ENCODE assay signal across 22 mouse cellular contexts in genomic region chr2:6639370-6639769, GRCm38 (mm10).
DNase-seq lines count a peak whose midpoint lies in the region; ATAC-seq and TF ChIP-seq lines count a peak whose summit lies in the region.
"Had no signal": no experiment of that assay in that cellular context is flagged by ENCODE, and none has a peak within 500 bp of the region (broad histone marks: within the 10 kb centered on the region; RNA-seq: fewer than 3 reads in every experiment).

No protein-coding gene starts in this region.

- no peaks in the 10 kb centered on the region for H3K79me2 ChIP-seq in heart, adult 2 months (replicated peaks; ENCODE audit: control insufficient read depth, insufficient read depth, low read length)
- peaks cover 16% of the 10 kb centered on the region; the same call in 1 of the 2 replicates for H3K79me2 ChIP-seq in CH12.LX (replicated peaks; ENCODE audit: control insufficient read depth, extremely low read depth, insufficient read depth, poor library complexity, severe bottlenecking)

- in situ Hi-C loops in CH12.LX (cut with MboI; ENCODE audit: low pct_ligation_motif_present, low pct_unique_long_range_greater_than_20kb, low sequenced_read_pairs): no loop called here

- no peaks in the 10 kb centered on the region for H3K9me3 ChIP-seq in forebrain, embryonic 13.5 days (replicated peaks)
- no peaks in the 10 kb centered on the region for H3K9me3 ChIP-seq in forebrain, embryonic 14.5 days (replicated peaks; ENCODE audit: control insufficient read depth, low read length)
- H3K9me3 ChIP-seq in CH12.LX (replicated peaks; ENCODE audit: low read length): no peaks in the 10 kb centered on the region
- H3K9me3 ChIP-seq: embryonic facial prominence, embryonic 10.5 days; embryonic facial prominence, embryonic 12.5 days; forebrain, embryonic 12.5 days had no signal

- peak; percentile 62 for TF ChIP-seq RAD21 in CH12.LX (IDR thresholded peaks at IDR 0.05; ENCODE audit: low read depth, low read length)

- H3K27me3 ChIP-seq in forebrain, embryonic 13.5 days: no peaks in the 10 kb centered on the region
- no peaks in the 10 kb centered on the region for H3K27me3 ChIP-seq in forebrain, embryonic 14.5 days (replicated peaks; ENCODE audit: control insufficient read depth, insufficient read depth, low read length)
- H3K27me3 ChIP-seq in heart, adult 2 months (ENCODE audit: control insufficient read depth, insufficient read depth, low read length): no peaks in the 10 kb centered on the region
- no peaks in the 10 kb centered on the region for H3K27me3 ChIP-seq in CH12.LX (replicated peaks)
- H3K27me3 ChIP-seq: embryonic facial prominence, embryonic 12.5 days; forebrain, embryonic 12.5 days had no signal

- H3K36me3 ChIP-seq in forebrain, embryonic 13.5 days (ENCODE audit: poor library complexity, severe bottlenecking): no peaks in the 10 kb centered on the region
- H3K36me3 ChIP-seq in forebrain, embryonic 14.5 days (ENCODE audit: control insufficient read depth, insufficient read depth, low read length): no peaks in the 10 kb centered on the region
- no peaks in the 10 kb centered on the region for H3K36me3 ChIP-seq in heart, adult 2 months (ENCODE audit: control insufficient read depth, insufficient read depth, low read length)
- peaks cover 3 to 28% of the 10 kb centered on the region in 2 experiments for H3K36me3 ChIP-seq in CH12.LX (replicated peaks in 1 of 2; ENCODE audit: control insufficient read depth in 1 of 2, insufficient read depth in 1 of 2, low read length in 1 of 2)
- H3K36me3 ChIP-seq: embryonic facial prominence, embryonic 10.5 days; embryonic facial prominence, embryonic 12.5 days; forebrain, embryonic 12.5 days had no signal

- ATAC-seq in forebrain, embryonic 13.5 days: no peak
- ATAC-seq in forebrain, embryonic 14.5 days: no peak
- ATAC-seq: CD4-positive, CD25-positive, alpha-beta regulatory T cell, adult 4 months; forebrain, postnatal 0 days had no signal

- peak overlapping the region; percentile 35; the same call in 1 of the 2 replicates for H3K27ac ChIP-seq in forebrain, embryonic 13.5 days
- H3K27ac ChIP-seq in forebrain, embryonic 14.5 days (ENCODE audit: low read depth, low read length): no peak overlapping the region
- H3K27ac ChIP-seq in heart, adult 2 months: no peak overlapping the region
- peak overlapping the region; percentile 16; the same call in 1 of the 2 replicates for H3K27ac ChIP-seq in layer of hippocampus, adult 2 months
- peak overlapping the region; percentile 31; the same call in 1 of the 2 replicates for H3K27ac ChIP-seq in CH12.LX (ENCODE audit: insufficient read depth, low read depth)
- H3K27ac ChIP-seq: embryonic facial prominence, embryonic 10.5 days; embryonic facial prominence, embryonic 12.5 days; forebrain, embryonic 12.5 days had no signal

- dilution Hi-C loops in CH12.LX (cut with MboI; ENCODE audit: extremely low pct_ligation_motif_present, extremely low pct_unique_long_range_greater_than_20kb, low sequenced_read_pairs): no loop called here

- 0 out of 2 replicates have a peak, but pooled peaks have one; percentile 6 for TF ChIP-seq CTCF in heart, adult 2 months (IDR thresholded peaks at IDR 0.05)
- no peak for TF ChIP-seq CTCF in layer of hippocampus, adult 2 months (conservative IDR thresholded peaks at IDR 0.05)
- TF ChIP-seq CTCF in CH12.LX (conservative IDR thresholded peaks at IDR 0.05 in 1 of 2, IDR thresholded peaks at IDR 0.05 in 1 of 2; ENCODE audit: low read depth in 2 of 2, low read length in 2 of 2): peak in 1 of 2 experiments; percentile 64; a peak in 2 of 4 replicates

- TF ChIP-seq POLR2A in heart, adult 2 months (IDR thresholded peaks at IDR 0.05; ENCODE audit: insufficient read depth, low read depth, low read length): no peak
- TF ChIP-seq POLR2A in CH12.LX (IDR thresholded peaks at IDR 0.05; ENCODE audit: low read depth, low read length): no peak

- H3K4me3 ChIP-seq in forebrain, embryonic 13.5 days: no peak overlapping the region
- no peak overlapping the region for H3K4me3 ChIP-seq in forebrain, embryonic 14.5 days (ENCODE audit: low read depth, low read length)
- H3K4me3 ChIP-seq in heart, adult 2 months: no peak overlapping the region
- no peak overlapping the region for H3K4me3 ChIP-seq in layer of hippocampus, adult 2 months
- H3K4me3 ChIP-seq in CH12.LX (replicated peaks in 1 of 3; ENCODE audit: low read depth in 2 of 3, low read length in 2 of 3, poor library complexity in 1 of 3): no peak overlapping the region
- H3K4me3 ChIP-seq: embryonic facial prominence, embryonic 10.5 days; embryonic facial prominence, embryonic 12.5 days; forebrain, embryonic 12.5 days had no signal

- H3K9ac ChIP-seq in forebrain, embryonic 13.5 days: no peak overlapping the region
- H3K9ac ChIP-seq in forebrain, embryonic 14.5 days (ENCODE audit: low read length): no peak overlapping the region
- no peak overlapping the region for H3K9ac ChIP-seq in heart, adult 2 months (ENCODE audit: low read depth, low read length)
- H3K9ac ChIP-seq in CH12.LX (ENCODE audit: insufficient read depth, low read depth): no peak overlapping the region; the same call in 1 of the 2 replicates
- H3K9ac ChIP-seq: embryonic facial prominence, embryonic 12.5 days; forebrain, embryonic 12.5 days; forebrain, postnatal 0 days had no signal

- no peak for TF ChIP-seq EP300 in heart, adult 2 months (IDR thresholded peaks at IDR 0.05; ENCODE audit: insufficient read depth, low read depth, low read length)
- TF ChIP-seq EP300 in CH12.LX (IDR thresholded peaks at IDR 0.05; ENCODE audit: low read length): no peak

- H3K4me1 ChIP-seq in forebrain, embryonic 13.5 days: 0 out of 2 replicates have a peak, but pooled peaks cover 19% of the 10 kb centered on the region
- peaks cover 2% of the 10 kb centered on the region; the same call in 1 of the 2 replicates for H3K4me1 ChIP-seq in forebrain, embryonic 14.5 days (ENCODE audit: control insufficient read depth, insufficient read depth, low read length)
- H3K4me1 ChIP-seq in heart, adult 2 months (ENCODE audit: control insufficient read depth, insufficient read depth, low read length): no peaks in the 10 kb centered on the region; the same call in 1 of the 2 replicates
- peaks cover 21 to 79% of the 10 kb centered on the region in 2 experiments for H3K4me1 ChIP-seq in CH12.LX (ENCODE audit: control insufficient read depth in 1 of 2, insufficient read depth in 2 of 2)
- H3K4me1 ChIP-seq: embryonic facial prominence, embryonic 10.5 days; embryonic facial prominence, embryonic 12.5 days; forebrain, embryonic 12.5 days had no signal

- DNase-seq in forebrain, embryonic 14.5 days (ENCODE audit: low spot score): no peak
- no peak for DNase-seq in heart, adult 2 months
- no peak for DNase-seq in heart, postnatal 14 days
- DNase-seq in layer of hippocampus, adult 2 months (ENCODE audit: low spot score in 2 of 2): no peak
- DNase-seq in layer of hippocampus, postnatal 14 days (ENCODE audit: low spot score in 2 of 2): no peak
- DNase-seq in CH12.LX (ENCODE audit: extremely low read depth): no peak
- DNase-seq: adrenal gland, adult 2 months; adrenal gland, postnatal 10 days; adrenal gland, postnatal 25 days; B cell, adult 2 months; cerebellum, adult 11 months; cerebellum, adult 18-20 months; cerebellum, adult 8-10 months; cerebellum, adult 9-11 months; cerebellum, postnatal 14 days; cerebellum, postnatal 36 days; forebrain, postnatal 0 days had no signal

- no peak overlapping the region for H3K4me2 ChIP-seq in forebrain, embryonic 13.5 days
- H3K4me2 ChIP-seq in forebrain, embryonic 14.5 days (ENCODE audit: low read length): no peak overlapping the region
- H3K4me2 ChIP-seq in CH12.LX (ENCODE audit: insufficient read depth, low read depth, poor library complexity, severe bottlenecking): no peak overlapping the region
- H3K4me2 ChIP-seq: embryonic facial prominence, embryonic 12.5 days; forebrain, embryonic 12.5 days had no signal

- intact Hi-C loops in heart, adult 2 months (cut with DNase I): no loop called here
- intact Hi-C loops in heart, postnatal 14 days (cut with DNase I): no loop called here

- 90% methylated on average over 6 of the region's 6 CpGs for WGBS in forebrain, embryonic 13.5 days
- 87% methylated on average over 6 of the region's 6 CpGs for WGBS in forebrain, embryonic 14.5 days
- WGBS in heart, adult 2 months: 71% methylated on average over 6 of the region's 6 CpGs

TF ChIP-seq in CH12.LX, 34 proteins besides CTCF, POLR2A, EP300 and RAD21:
- TF ChIP-seq SMC3 (IDR thresholded peaks at IDR 0.05; ENCODE audit: low read depth, low read length) (peak; percentile 65), USF1 (IDR thresholded peaks at IDR 0.05; ENCODE audit: low read depth, low read length) (no peak)

Comparison
In these comparisons a context has a peak if more than half of its experiments do, and no peak if none do; other contexts are left out.
1. H3K27ac ChIP-seq: peak in forebrain, embryonic 13.5 days (single experiment), layer of hippocampus, adult 2 months (single experiment) and CH12.LX (single experiment); none in forebrain, embryonic 14.5 days (single experiment) and heart, adult 2 months (single experiment).